Mouse (Mus musculus) 3134 (cell line): ENCODE data around the gene Agpat2.

Experiments
- DNase-seq: peaks from one replicate; pipeline ENCODE4 v3.0.0-alpha.2; 2011; ENCODE audit warnings: low spot score; ENCODE audit not compliant: insufficient read length; ENCODE audit errors: extremely low read depth

The Agpat2 gene

DNA sequence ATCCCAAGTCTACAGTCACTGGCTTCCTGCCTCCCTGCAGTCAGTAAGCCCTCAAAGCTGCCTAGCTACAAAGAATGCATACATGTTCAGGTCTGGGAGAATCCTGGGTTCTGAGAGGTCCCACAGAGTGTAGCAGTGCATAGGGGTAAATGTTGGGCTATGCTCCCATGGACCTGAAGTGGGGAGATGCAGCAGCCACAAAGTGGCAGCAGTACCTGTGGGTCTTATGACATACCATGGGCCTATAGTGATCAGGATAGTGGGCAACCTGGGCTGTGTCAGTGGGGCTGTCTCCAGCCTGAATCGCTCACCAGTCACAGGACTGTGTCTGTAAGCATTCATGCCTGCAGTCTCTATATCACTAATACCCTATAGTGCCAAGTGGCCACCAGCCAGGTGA, 24.5 kb downstream of the Agpat2 start, which contains the start of gene Egfl7:
Gene Egfl7, plus strand, starts transcription at position 301 of the 400 bp plus-strand sequence.
- DNase-seq: no peak

DNA sequence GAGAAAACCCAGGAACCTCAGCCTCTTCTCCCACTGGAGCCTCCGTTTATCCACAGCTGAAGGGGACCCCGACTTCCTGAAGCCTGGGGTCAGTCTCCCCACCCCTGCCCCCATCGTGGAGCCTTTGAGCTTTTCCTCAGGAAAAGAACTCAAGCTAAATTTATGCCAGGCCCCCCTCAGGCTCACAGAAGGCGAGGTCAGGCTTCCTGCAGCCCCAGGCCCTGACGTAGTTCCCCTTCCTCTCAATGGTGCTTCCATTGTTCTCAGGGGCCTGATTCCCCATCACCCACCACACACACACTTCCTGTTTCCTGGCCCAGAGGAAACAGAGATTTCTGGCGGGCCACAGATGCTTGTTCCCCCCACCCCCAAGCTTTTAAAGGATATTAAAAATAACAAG, 25.8 kb downstream of the Agpat2 start:
- DNase-seq: no peak

GRCm38 (mm10) chr2:26576462-26576861, 27.8 kb downstream of the Agpat2 start:
- no peak for DNase-seq

- DNase-seq: no peak
These were observed 28.4 kb downstream of the Agpat2 start for GRCm38 (mm10) chr2:26575865-26576264.

DNA sequence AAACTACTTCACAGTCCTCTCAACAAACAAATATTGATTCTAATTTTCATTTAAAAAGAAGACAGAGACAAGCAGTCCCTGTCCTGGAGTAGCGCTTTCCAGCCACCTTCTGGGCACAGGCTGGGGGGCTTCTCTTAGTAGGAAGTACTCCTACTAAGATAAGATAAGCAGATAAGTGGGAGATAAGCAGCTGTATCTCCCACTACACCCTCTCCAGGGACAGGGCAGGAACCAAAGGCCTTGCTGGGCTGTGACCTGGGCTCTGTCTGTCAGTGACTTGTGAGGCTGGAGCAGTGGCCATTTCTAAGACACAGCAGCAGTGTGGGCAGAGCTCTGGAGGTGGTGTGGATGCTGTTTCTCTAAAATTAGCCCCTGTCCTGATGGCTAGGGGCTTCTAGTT, 28.8 kb downstream of the Agpat2 start:
- no peak for DNase-seq

DNA sequence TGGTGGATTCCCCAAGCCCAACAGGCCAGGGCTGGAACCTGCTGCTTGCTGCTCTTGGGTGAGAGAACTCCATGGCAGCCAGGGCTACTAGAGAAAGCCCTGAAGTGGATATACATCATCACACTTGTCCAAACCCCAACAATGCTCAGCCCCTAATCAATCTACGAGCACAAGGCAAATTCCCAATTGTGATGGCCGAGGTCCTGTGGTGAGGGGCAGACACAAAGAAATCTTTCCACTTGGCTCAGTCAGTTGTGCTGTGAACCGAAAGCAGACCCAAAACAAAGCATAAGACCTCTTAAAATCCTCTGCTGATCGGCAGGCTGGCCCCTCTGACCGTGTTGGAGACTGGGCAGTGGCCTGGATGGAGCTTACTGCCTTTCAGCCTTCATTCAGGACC, 29.4 kb downstream of the Agpat2 start:
- no peak for DNase-seq

GRCm38 (mm10) chr2:26573807-26574206, 30.4 kb downstream of the Agpat2 start:
- DNase-seq: no peak

GRCm38 (mm10) chr2:26573396-26573795, 30.8 kb downstream of the Agpat2 start:
- DNase-seq: no peak

DNA sequence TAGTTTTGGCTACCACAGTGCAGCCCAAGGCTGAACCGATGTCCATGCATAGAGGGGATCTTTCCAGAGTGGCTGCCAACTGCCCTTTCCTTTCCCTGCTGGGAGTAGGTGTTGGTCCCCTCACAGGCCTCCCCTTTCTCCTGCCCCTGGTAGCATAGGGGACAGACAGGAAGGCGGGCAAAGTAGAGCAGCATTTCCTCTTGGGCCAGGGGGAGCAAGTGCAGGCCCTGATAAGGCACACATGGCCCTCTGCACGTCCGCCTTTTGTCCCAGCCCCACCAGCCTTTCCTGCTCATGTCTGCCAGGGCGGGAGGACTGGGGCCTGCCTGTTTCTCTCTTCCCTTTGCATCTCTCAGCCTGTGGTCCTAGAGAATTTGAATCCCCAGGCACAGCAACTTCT, 32.4 kb downstream of the Agpat2 start:
- no peak for DNase-seq

DNA sequence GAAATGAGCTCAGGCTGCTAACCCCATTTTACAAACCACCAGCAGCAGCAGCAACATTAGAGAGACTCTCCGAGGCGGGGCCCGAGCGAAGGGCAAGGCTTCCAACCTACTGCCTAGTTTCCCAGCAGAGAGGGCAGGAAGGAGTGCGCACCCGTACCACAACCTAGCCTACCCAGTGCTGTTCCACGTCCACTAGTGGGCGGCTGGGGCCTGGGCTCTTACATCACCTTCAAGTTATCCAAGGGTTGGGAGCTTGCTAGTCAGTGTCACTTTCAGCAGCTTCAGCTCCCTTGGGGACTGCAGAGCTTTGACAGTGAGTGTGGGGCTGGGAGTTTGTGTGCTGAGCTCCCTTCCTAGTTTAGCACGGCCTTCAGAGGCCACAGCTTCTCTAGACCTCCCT, 32.8 kb downstream of the Agpat2 start:
- DNase-seq: no peak

- no peak for DNase-seq
These were observed 34.2 kb downstream of the Agpat2 start for GRCm38 (mm10) chr2:26570034-26570433.

- no peak for DNase-seq
These were observed 38.0 kb downstream of the Agpat2 start for GRCm38 (mm10) chr2:26566221-26566620.

GRCm38 (mm10) chr2:26561351-26562016, 42.7 kb downstream of the Agpat2 start:
- no peak for DNase-seq

- no peak for DNase-seq
These were observed 43.7 kb downstream of the Agpat2 start for GRCm38 (mm10) chr2:26560506-26560905.

GRCm38 (mm10) chr2:26556535-26556993, 47.7 kb downstream of the Agpat2 start:
- DNase-seq: no peak

DNA sequence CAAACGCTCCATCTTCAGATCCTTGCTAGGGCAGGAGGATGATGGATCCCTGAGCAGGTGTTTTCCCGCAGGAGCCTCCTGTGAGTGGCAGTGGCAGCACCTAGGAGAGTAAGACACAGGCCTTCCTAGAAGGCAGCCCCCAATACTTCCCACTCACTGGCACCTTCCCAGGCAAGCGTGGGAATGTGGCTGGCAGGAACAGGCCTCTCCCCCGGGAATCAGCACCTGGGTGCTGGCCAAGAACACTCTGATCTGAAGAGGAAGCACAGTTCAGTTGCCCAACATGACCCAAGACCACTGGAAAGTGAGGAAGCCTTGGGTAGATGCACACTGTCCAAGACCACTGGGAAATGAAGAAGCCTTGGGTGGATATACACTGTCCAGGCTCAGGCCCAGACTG, 49.1 kb downstream of the Agpat2 start:
- no peak for DNase-seq

- no peak for DNase-seq
These were observed 50.3 kb downstream of the Agpat2 start for GRCm38 (mm10) chr2:26553904-26554303.

DNA sequence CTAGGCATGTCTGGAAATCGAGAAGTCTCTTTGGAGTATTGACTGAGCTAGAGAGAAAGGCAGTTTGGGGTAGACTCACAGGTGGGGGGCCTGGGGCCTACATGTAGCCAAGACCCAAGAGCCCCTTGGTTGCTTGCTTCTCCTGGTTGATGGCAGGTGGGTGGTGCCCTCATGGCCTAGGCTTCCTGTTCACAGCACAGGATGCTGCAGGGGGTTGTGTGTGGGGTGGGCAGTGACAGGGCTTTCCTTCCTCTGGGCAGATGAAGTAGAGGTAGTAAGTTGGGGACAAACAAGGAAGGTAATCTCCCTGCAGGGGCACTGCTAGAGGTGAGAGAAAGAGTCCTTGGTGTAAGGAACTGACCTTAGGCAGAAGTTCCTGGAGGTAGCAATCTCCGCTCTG, 52.2 kb downstream of the Agpat2 start:
- DNase-seq: no peak

DNA sequence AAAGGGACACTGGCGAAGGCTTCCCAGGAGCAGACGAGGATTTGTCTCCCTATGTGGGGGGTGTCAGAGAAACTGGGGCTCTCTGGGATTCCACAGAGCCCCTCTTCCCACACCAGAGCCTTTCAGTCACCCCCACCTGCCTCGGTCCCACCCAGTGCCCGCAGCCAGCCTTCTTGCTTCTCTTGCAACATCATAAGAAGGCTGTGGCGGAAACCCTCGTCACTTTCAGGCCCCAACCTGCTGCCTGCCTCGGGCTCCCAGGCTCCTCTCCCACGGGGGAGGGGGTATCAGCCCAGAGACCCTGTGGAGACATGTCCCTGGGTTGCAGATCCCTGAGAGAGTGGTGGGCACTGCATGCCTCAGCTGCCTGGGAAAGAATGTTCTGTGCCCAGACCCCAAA, 52.8 kb downstream of the Agpat2 start:
- no peak for DNase-seq

GRCm38 (mm10) chr2:26550777-26551176, 53.4 kb downstream of the Agpat2 start:
- DNase-seq: no peak

DNA sequence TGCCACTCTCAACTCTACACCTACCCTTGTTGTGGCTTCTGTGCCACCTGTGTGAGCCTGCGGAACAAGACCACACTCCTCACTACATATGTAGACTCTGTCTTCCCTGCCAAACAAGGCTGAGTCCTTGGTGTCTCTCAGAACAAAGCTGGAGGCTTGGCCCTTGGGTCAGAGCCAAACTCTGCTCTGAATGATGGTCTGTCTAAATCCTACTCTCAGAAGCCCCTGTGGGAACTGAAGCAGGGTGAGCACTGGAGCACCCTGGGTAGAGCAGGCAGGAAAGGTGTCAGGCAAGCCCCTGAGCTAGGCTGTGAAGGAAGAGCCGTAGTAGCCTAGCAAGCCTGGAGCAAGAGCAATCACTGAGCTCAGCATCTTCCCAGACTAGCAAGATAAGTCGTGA, 54.0 kb downstream of the Agpat2 start:
- DNase-seq: no peak

- DNase-seq: no peak
These were observed 54.4 kb downstream of the Agpat2 start for GRCm38 (mm10) chr2:26549801-26550200.

DNA sequence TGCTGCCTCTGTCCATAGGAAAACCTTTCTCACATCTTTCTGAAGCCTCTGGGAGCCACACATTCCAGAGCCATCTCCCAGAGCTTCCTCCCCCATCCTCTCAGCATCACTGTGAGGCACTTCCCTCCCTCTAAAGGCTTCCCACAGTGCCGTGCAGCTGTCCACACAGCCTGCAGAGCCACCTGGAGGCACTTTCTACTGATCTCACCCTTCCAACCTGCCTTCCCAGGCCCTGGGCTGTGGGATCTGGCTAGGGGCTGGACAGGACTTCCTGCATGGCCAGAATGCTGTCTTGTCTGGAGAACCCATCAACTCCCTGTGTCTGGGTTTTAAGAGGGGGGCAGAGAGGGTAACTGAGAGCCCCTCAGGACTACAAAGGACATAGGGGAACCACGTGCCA, 56.7 kb downstream of the Agpat2 start:
- DNase-seq: no peak
